Mouse (Mus musculus) Patski (cell line): ENCODE measurements around the gene Pofut2. TPM values are rescaled to one million over a fixed set of nuclear protein-coding genes. Genes with fewer than 3 reads are reported as not detected.

Source experiments
- ATAC-seq: fragments of 100-300 bp; one replicate; pipeline ENCODE4 v1.8.0; 2021
- CTCF ChIA-PET: fragments of 350-600 bp; sonication (Branson Sonifier 250); formaldehyde crosslinking; loops from one replicate; lab custom pipeline; 2022; ENCODE audit warnings: inconsistent platforms; lab: Charles Lee
- POLR2A ChIA-PET: fragments of 350-600 bp; sonication (Branson Sonifier 250); formaldehyde crosslinking; loops from one replicate; lab custom pipeline; 2022; ENCODE audit warnings: antibody characterized with exemption, inconsistent platforms; lab: Charles Lee
- DNase-seq: peaks from one replicate; pipeline ENCODE4 v3.0.0-alpha.2; 2011; ENCODE audit warnings: low read depth, low spot score
- H3K27me3 ChIP-seq: fragments of 371-371 bp; one replicate; pipeline ENCODE4 v1.5.1; 2021
- CTCF ChIP-seq: fragments of 100-300 bp; IDR thresholded peaks from one replicate; pipeline ENCODE4 v1.5.1; 2021
- in situ Hi-C: fragments of 300-500 bp; cut with MboI; formaldehyde crosslinking; loops from 3 replicates; pipeline ENCODE4 v1.11.1; 2018; ENCODE audit warnings: low pct_unique_long_range_greater_than_20kb, mixed read lengths
- polyA plus RNA-seq: library from polyadenylated mRNA; unstranded; gene quantifications from one replicate; pipeline ENCODE4 v1.2.3, GENCODE M21; 2021

Pofut2 gene
- polyA plus RNA-seq, 1 experiment from 2014 or later: 121 TPM

DNA sequence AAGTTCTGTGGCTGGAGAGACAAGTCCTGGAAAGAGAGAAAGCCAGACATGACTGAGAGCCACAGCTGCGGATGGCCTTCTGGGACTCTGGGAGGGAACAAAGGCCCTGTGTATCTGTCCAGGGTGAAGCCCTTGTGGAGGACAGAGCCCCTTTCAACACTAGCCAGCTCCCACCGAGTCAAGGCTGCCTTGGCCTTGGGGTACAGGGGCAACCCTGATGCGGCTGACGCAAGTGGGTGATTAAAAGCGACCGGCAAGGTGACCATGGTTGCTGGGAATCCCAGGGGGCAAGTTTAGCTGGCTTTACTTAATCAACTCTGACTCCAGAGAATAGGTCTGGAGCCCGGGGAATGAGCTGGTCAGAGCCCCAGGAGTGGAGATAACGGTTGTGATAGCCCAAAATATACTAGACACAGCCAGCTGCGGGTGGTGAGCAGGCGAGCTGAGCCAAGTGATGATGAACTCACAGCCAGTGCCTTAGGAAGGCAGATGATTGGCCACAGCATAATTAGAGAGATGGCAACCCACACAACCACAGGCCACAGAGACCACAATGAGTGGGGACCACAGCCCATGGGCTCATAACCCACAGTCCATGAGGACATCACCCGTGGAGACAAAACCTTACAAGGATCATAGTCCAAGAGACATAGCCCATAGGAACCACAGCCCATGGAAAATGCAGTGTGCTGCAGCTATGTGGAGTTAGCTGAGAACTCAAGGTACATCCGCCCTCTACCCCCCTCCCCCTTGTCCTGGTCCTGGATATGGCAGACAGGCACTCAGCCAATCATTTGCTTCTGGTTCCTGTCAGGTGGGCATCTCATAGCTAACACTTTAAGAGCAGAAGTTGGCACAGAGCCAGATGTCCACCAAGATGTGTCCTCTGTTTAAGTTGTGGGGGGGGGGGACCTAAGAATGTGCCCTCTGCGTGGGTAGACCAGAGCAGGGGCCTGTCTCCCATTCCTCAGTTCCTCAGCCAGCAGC, 29.1 kb upstream of the Pofut2 start:
- no peak for TF ChIP-seq CTCF
- in situ Hi-C loops: no loop called here
- DNase-seq: no peak
- ChIA-PET CTCF (interaction anchor here (1.2 to 1.3 kb wide), 2 partner anchors 10 to 15 kb away, joined by 3 read pairs; no protein-coding TSS in a partner anchor), POLR2A (interaction anchor here (0.6 kb wide), 1 partner anchor 63 kb away, joined by 5 read pairs; no protein-coding TSS in a partner anchor)
- H3K27me3 ChIP-seq: no peaks in the 10 kb centered on the region
- no peak for ATAC-seq

DNA sequence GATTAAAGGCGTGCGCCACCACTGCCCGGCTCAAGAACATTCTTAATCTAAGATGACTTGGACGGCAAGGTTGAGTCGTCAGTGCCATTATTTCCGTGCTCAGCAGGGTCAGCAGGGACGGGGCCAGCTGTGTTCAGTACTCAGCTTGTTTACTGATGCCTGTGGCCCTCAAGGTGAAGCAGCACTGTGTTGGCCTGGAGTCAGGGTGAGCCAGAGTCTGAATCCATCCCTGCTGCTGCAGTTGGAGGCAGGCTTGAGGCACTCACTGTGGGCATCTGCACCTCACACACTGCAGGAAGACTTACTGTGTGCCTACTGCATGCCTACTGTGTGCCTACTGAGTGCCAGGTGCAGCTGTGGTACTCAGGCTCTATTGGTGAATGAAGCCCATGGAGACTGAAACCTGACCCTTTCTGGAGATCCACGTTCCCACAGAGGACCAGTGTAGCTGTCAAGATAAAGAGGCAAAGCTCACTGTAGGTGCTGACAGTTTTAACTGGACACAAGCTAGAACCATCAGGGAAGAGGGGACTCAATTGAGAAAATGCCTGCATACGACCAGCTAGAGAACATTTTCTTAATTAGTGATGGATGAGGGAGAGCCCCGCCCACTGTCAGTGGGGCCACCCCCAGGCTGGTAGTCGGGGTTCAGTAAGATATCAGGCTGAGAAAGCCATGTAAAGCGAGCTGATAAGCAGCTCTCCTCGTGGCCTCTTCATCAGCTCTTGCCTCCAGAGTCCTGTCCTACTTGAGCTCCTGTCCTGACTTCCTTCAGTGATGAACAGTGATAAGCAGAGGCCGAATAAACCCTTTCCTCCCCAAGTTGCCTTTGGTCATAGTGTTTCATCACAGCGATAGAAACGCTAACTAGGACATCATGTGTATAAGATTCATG, 26.9 kb upstream of the Pofut2 start:
- no peak for ATAC-seq

DNA sequence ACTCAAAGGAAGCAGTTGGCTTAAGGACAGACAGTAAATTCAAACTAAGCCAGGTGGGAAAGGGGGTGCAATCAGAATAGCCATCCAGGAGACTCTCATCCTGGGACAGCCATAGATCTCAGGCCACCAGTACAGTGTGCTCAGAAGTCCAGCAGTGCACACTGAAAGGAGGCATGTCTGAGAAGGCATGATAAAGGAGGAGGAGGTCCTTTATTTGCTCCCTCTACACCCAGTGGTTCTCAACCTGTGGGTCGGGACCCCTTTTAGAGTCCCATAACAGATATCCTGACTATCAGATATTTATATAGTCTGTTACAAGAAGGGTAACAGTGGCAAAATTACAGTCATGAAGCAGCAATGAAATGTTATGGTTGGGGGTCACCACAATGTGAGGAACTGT, 25.8 kb upstream of the Pofut2 start:
- DNase-seq (no peak), ATAC-seq (no peak)
- ChIA-PET CTCF (interaction anchor here (1.1 kb wide), 2 partner anchors 18 to 102 kb away, joined by 3 read pairs; no protein-coding TSS in a partner anchor), POLR2A (interaction anchor here (0.6 kb wide), 1 partner anchor 11 kb away, joined by 3 read pairs; no protein-coding TSS in a partner anchor)
- no peaks in the 10 kb centered on the region for H3K27me3 ChIP-seq
- in situ Hi-C loops: no loop called here
- no peak for TF ChIP-seq CTCF

More for the DNA sequence above, 26.9 kb upstream of the Pofut2 start:
- TF ChIP-seq CTCF: no peak
- H3K27me3 ChIP-seq: no peaks in the 10 kb centered on the region
- CTCF ChIA-PET: interaction anchor here (1.1 kb wide), 2 partner anchors 19 to 101 kb away, joined by 3 read pairs; no protein-coding TSS in a partner anchor
- DNase-seq: no peak
- in situ Hi-C loops: no loop called here
- POLR2A ChIA-PET: no interaction called here

DNA sequence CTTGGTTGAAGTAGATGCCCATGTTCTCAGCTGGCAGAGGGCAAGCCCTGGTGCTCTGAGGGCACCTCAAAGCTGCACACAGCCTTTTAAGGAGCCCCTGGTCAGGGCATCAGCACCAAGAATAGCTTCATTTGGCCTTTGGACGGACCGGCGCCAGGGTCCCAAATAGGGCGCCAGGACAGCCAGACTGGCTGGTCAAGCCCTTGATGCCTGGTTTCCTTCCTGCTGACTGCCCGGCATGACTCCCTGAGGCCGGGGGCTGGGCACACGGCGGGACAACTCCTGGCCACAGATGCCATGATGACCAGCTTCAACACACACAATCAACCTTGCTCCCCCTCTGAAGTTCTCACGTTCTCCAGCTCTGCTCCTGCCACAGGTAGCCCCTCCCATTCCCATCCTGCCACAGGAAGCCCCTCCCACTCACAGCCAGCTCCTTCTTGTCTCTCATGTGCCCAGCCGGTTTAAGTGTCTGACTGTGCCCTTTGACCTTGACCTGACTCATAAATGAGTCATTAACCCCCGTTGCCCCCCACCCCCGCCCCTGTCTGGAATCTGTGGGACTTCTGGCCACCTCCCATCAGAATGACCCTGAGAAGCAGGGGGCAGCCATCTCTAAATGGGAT, 23.9 kb upstream of the Pofut2 start:
- in situ Hi-C loops: no loop called here

DNA sequence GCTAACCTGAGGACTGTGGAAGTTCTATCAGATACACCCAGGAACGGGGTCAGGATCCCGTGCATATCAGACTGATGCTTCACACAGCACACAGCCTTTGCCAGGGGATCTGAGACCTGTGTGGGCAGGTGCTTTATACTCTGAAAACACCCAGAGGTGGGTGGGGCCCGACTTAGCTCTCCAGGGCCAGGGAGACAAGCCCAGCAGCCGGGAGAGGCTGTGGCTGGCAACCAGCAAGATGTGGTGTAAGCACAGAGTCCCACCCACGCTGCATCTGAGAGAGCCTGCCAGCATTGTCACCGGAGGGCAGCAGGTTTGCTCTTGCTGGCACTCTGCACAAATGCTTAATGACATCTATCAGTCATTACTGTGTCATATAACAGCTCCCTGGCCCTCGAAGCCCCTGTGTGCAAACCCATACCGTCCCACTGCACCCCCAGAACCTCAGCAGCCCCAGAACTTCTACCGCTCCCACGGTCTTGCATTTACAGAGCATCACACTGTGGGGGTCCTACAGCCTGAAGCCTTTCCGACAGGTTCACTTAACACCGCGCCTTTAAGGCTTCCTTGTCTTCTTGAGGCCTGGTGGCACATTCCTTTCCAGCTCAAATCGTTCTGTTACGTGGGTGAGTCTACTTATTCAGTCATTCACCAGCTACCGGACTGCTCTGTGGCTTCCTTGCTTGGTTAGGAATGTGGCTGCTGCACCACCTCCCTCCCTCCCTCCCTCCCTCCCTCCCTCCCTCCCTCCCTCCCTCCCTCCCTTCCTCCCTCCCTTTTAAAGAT, 21.0 kb upstream of the Pofut2 start:
- TF ChIP-seq CTCF: no peak
- POLR2A ChIA-PET: no interaction called here
- in situ Hi-C loops: no loop called here
- peak; percentile 35 for ATAC-seq
- DNase-seq: no peak
- CTCF ChIA-PET: no interaction called here
- no peaks in the 10 kb centered on the region for H3K27me3 ChIP-seq

More for the DNA sequence above, 23.9 kb upstream of the Pofut2 start:
- no peak for TF ChIP-seq CTCF
- DNase-seq (no peak), ATAC-seq (no peak)
- no peaks in the 10 kb centered on the region for H3K27me3 ChIP-seq
- ChIA-PET CTCF (no interaction called here), POLR2A (no interaction called here)

DNA sequence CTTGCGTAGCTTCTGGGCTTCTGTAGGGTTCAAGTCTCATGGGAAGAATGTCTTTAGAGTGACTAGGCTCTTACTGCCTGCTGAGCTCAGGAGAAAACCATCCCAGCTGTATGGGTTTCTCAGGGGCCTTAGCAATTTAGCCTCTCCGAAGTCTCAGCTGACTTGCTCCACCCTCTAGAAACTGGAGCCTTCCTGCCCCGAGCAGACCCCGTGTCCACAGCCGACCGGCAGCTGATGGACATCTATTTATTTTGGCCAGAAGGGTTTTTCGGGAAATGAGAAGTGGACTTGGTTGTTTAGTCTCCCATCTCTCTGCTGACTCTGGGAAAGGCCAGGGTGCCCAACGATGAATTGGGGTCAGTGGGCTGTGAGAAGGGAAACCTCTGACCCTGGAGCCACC, 18.3 kb upstream of the Pofut2 start:
- ChIA-PET POLR2A (no interaction called here), CTCF (interaction anchor here (1.7 kb wide), 1 partner anchor 110 kb away, joined by 5 read pairs; no protein-coding TSS in a partner anchor)
- DNase-seq (no peak), ATAC-seq (no peak)
- no peak for TF ChIP-seq CTCF
- no peaks in the 10 kb centered on the region for H3K27me3 ChIP-seq
- in situ Hi-C loops: no loop called here

DNA sequence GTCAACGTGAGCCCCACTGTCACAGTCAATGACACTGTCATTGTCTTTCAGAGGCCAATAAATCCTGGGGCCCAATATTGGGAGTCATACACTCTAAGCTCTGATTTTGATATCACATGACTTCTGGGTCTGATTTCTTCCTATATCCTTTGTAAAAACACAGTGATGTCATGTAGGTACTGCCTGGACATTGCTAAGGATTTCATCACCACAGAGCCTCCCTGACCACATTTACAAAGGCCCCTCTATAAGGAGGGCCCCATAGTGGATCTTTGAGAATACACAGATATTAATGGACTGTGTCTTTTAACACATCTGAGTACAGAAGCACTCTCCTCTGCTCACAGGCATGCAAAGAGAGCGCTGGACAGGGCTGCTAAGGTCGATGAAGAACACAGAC, 16.6 kb upstream of the Pofut2 start:
- no peak for TF ChIP-seq CTCF
- DNase-seq (no peak), ATAC-seq (no peak)
- no peaks in the 10 kb centered on the region for H3K27me3 ChIP-seq
- CTCF ChIA-PET: no interaction called here
- in situ Hi-C loops: no loop called here
- POLR2A ChIA-PET: no interaction called here

DNA sequence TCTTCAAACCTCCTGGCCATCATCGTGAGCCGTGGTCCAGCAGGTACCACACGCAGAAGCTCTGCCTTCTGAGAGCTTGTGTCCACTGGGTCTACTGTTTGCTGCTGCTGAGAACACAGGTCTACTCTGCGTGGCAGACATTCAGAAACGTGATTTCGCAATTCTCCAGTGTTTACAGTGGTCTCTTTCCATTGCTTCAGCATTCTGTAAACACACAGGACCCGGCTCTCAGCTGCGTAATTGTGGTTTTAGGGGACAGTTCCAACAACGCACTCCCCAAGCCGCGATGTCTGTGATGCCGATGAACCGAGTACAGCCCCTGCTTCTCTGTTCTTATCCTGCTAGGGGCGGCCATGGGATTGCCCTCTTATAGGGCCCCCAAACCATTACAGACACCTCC, 16.1 kb upstream of the Pofut2 start:
- H3K27me3 ChIP-seq: no peaks in the 10 kb centered on the region
- no peak for TF ChIP-seq CTCF
- no peak for ATAC-seq
- DNase-seq: no peak
- in situ Hi-C loops: no loop called here
- ChIA-PET POLR2A (no interaction called here), CTCF (interaction anchor here (0.6 kb wide), 1 partner anchor 161 kb away, joined by 3 read pairs; no protein-coding TSS in a partner anchor)

DNA sequence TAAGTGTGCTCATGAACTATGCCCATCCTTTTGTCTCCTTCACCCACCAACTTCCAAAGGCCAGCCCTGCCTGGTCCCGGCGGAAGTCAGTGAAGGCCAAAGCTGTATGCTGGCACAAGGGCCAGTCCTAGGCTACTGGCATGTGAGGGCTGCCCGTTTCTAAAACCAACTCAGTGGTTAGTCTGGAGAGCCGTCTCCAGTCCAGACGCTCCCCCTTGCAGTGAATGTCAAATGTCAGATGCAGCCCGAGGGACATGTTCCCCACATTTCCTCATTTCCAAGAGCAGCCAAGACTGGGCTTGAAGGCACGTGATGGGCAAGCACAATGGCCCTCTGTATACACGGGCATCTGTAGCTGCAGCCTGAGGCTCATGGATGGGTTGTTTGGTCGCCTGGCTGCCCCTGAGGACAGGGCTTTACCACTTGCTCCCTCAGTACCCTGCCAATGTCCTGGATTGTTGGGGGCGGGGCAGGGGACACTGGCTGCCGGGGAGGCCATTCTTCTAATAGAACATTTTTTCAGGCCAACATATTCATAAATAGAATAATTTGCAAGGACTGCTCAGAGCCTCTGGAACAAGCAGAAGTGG, 15.4 kb upstream of the Pofut2 start:
- ATAC-seq (no peak), DNase-seq (no peak)
- POLR2A ChIA-PET: no interaction called here
- no peaks in the 10 kb centered on the region for H3K27me3 ChIP-seq
- TF ChIP-seq CTCF: no peak
- CTCF ChIA-PET: no interaction called here
- in situ Hi-C loops: no loop called here
